Mouse (Mus musculus): Measurements from ENCODE around the gene Tomm70a.

DNA sequence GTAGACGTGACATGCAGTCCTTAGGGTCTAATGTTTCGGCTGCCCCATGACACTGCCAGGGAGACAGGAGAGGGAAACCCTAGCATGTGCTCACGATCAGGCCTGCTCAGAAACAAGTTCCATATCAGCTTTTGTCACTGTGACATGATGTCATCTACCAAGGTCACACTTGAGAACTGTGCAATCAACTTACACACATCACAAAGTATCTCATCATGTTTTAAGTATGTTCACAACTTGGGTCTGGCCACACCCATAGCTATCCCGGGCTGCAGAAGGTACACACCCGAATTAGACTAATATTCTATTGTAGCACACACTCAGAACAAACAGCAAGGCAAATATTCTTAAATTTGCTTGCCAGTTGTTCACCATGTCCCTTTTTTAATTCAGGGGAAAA lies 60.5 kb downstream of the Tomm70a start:
- TF ChIP-seq CTCF (IDR thresholded peaks at IDR 0.05; ENCODE audit: low read depth) (no peak), EP300 (optimal IDR thresholded peaks at IDR 0.05) (no peak)
